Mouse (Mus musculus) 416B (cell line): ENCODE data around the gene Mdc1.

Experiments
- DNase-seq: peaks from one replicate; pipeline ENCODE4 v3.0.0; 2011; ENCODE audit warnings: low read depth

Mdc1 gene

GRCm38 (mm10) chr17:35882924-35883323 lies 41.6 kb downstream of the Mdc1 start:
- DNase-seq: no peak

- no peak for DNase-seq
Observed at GRCm38 (mm10) chr17:35883777-35884176, 42.5 kb downstream of the Mdc1 start.

GRCm38 (mm10) chr17:35887725-35888124 lies 46.4 kb downstream of the Mdc1 start:
- no peak for DNase-seq

GRCm38 (mm10) chr17:35896781-35897643 lies 55.7 kb downstream of the Mdc1 start, which contains the start of gene 2310061I04Rik:
TSS of gene 2310061I04Rik (minus strand) at chr17:35897431.
- DNase-seq: peak; percentile 91

- DNase-seq: no peak
Observed at GRCm38 (mm10) chr17:35897644-35898573, 56.6 kb downstream of the Mdc1 start.

- no peak for DNase-seq
Observed at GRCm38 (mm10) chr17:35900636-35901035, 59.3 kb downstream of the Mdc1 start.

GRCm38 (mm10) chr17:35903343-35903991 lies 62.2 kb downstream of the Mdc1 start:
- DNase-seq: peak; percentile 65

GRCm38 (mm10) chr17:35903992-35904355 lies 62.7 kb downstream of the Mdc1 start:
- no peak for DNase-seq

- DNase-seq: no peak
Observed at GRCm38 (mm10) chr17:35905587-35905986, 64.3 kb downstream of the Mdc1 start.

- peak; percentile 67 for DNase-seq
Observed at GRCm38 (mm10) chr17:35907609-35908008, 66.3 kb downstream of the Mdc1 start.
